Mouse (Mus musculus) limb, embryonic 14.5 days (tissue): ENCODE measurements around the gene Cyp17a1. TPM values are rescaled to one million over a fixed set of nuclear protein-coding genes. Genes with fewer than 3 reads are reported as not detected.

Experiments
- ATAC-seq: fragments of 200-750 bp; cut with Nextera tagmentation; 2 replicates; pipeline ENCODE4 v1.8.0; 2017; ENCODE audit warnings: low read depth, moderate number of reproducible peaks, moderate TSS enrichment; ENCODE audit not compliant: low FRiP score
- DNase-seq: peaks from one replicate; pipeline ENCODE4 v3.0.0-alpha.2; 2015; ENCODE audit warnings: low spot score
- H3K27ac ChIP-seq: fragments of 300-500 bp; sonication (generic); replicated peaks from 2 replicates; pipeline ENCODE4 v1.5.1; 2014; ENCODE audit warnings: low read depth, mild to moderate bottlenecking, low read length, moderate library complexity, mixed read lengths
- H3K27me3 ChIP-seq: fragments of 300-500 bp; sonication (generic); 2 replicates; pipeline ENCODE4 v1.6.1; 2014; ENCODE audit warnings: low read length, mixed read lengths; ENCODE audit not compliant: control insufficient read depth, insufficient read depth
- H3K36me3 ChIP-seq: fragments of 300-500 bp; sonication (generic); 2 replicates; pipeline ENCODE4 v1.6.1; 2014; ENCODE audit warnings: mild to moderate bottlenecking, low read length, moderate library complexity, mixed read lengths; ENCODE audit not compliant: control insufficient read depth, insufficient read depth
- H3K4me1 ChIP-seq: fragments of 300-500 bp; sonication (generic); 2 replicates; pipeline ENCODE4 v1.6.1; 2014; ENCODE audit warnings: antibody characterized with exemption, low read length, mixed read lengths; ENCODE audit not compliant: control insufficient read depth, insufficient read depth
- H3K4me2 ChIP-seq: fragments of 300-500 bp; sonication (generic); replicated peaks from 2 replicates; pipeline ENCODE4 v1.6.1; 2014; ENCODE audit warnings: low read depth, mild to moderate bottlenecking, low read length, moderate library complexity; ENCODE audit not compliant: severe bottlenecking
- H3K4me3 ChIP-seq: fragments of 300-500 bp; sonication (generic); replicated peaks from 2 replicates; pipeline ENCODE4 v1.5.1; 2014; ENCODE audit warnings: low read length
- H3K9ac ChIP-seq: fragments of 300-500 bp; sonication (generic); 2 replicates; pipeline ENCODE4 v1.6.1; 2014; ENCODE audit warnings: mild to moderate bottlenecking, low read depth, low read length, moderate library complexity; ENCODE audit not compliant: severe bottlenecking
- H3K9me3 ChIP-seq: fragments of 300-500 bp; sonication (generic); 2 replicates; pipeline ENCODE4 v1.6.1; 2016; ENCODE audit warnings: low read length; ENCODE audit not compliant: control insufficient read depth
- POLR2A ChIP-seq: fragments of 200-500 bp; IDR thresholded peaks from 2 replicates; pipeline ENCODE4 v1.8.0; 2012; ENCODE audit warnings: inconsistent platforms, mild to moderate bottlenecking, moderate library complexity, borderline replicate concordance; ENCODE audit not compliant: insufficient read depth, insufficient read length; ENCODE audit errors: extremely low read depth
- WGBS: fragments of 180-500 bp; shearing (Covaris S2); extraction: QIAGEN DNeasy Blood & Tissue Kit; methylation state at CpG from one replicate; pipeline ENCODE4 v1.1.7; 2014; 5-methylcytosine and 5-hydroxymethylcytosine counted together
- polyA plus RNA-seq, 2 experiments: library from polyadenylated mRNA; depleted of rRNA in 1 of 2; stranded (reverse) in 1 of 2; unstranded in 1 of 2; fragments of >200 nt; fragmentation: Nextera tagmentation in 1 of 2; extraction: Ambion mirVana in 1 of 2; gene quantifications; 2 replicates each; pipeline versions ENCODE4 v1.2.1 to v1.2.3; 2012 to 2014

Gene Cyp17a1
- polyA plus RNA-seq, 2 experiments: 0.20 to 0.23 TPM

DNA sequence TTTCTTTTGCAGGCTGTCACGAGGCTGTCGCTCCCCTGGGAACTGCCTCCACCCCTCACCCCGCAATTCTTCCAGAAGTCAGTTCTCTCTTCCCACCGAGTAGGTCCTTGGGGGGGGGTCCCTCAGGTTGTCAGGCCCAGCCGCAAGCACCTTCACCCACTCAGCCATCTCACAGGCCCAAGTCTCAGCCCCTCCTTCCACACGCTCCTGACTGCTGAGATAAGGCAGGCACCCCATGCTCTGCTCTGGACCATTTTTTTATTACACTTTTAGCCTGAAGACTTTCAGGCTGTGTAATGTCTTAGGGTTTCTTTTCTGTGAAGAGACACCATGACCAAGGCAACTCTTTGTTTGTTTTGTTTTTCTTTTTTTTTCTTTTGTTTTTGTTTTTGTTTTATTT is 35.4 kb downstream of the Cyp17a1 start:
- Histone ChIP-seq H3K9ac (no peak overlapping the region), H3K27me3 (no peaks in the 10 kb centered on the region), H3K9me3 (no peaks in the 10 kb centered on the region), H3K4me3 (no peak overlapping the region), H3K27ac (no peak overlapping the region), H3K4me2 (no peak overlapping the region), H3K36me3 (peaks cover 10% of the 10 kb centered on the region), H3K4me1 (peaks cover 35% of the 10 kb centered on the region)
- DNase-seq (no peak), ATAC-seq (no peak)
- 65% methylated on average over 6 of the region's 6 CpGs for WGBS
- no peak for TF ChIP-seq POLR2A

DNA sequence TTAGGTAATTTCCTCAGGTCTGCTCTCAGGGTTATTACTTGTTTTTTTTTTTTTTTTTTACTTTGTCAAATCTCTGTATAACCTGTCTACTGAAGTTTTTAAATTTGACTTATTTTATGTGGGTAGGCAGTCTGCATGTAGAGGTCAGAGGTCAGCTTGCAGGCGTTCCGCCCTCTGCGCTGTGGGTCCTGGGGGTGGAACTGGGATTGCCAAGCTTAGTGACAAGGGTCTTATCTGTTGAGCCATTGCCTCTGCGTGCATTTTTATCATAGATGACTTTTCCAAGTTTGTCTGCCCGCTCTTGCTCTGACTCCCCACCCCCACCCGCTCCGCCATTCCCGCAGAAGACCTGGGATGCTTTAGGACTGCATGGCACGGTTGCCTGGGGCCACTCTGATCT is 37.2 kb downstream of the Cyp17a1 start:
- H3K4me2 ChIP-seq: no peak overlapping the region
- TF ChIP-seq POLR2A: no peak
- peaks cover 10% of the 10 kb centered on the region for H3K36me3 ChIP-seq
- H3K9ac ChIP-seq: no peak overlapping the region
- H3K27ac ChIP-seq: no peak overlapping the region
- H3K27me3 ChIP-seq: no peaks in the 10 kb centered on the region
- no peak overlapping the region for H3K4me3 ChIP-seq
- peaks cover 16% of the 10 kb centered on the region for H3K4me1 ChIP-seq
- ATAC-seq (no peak), DNase-seq (no peak)
- no peaks in the 10 kb centered on the region for H3K9me3 ChIP-seq
- WGBS: 64% methylated on average over 9 of the region's 9 CpGs

DNA sequence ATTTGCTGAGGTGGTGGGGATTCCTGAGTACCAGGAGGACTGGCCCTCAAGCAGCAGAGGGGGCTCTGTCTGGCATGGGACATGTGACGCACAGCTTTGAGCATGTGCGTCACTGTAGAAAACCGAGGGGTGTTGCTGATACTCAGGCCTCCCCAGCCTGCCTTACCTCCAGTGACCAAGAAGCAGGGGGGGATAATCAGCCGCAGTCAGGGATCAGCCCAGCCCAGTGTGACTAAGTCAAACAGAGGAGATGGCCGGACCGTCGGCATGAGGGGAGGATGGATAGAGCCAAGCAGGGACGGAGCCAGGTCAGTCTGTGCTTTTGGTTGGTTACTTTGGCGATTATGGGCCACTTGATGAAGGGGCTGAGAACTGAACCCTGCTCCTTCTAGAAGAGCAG is 41.3 kb downstream of the Cyp17a1 start:
- 80% methylated on average over 9 of the region's 9 CpGs for WGBS
- H3K36me3 ChIP-seq: peaks cover 7% of the 10 kb centered on the region; the same call in 1 of the 2 replicates
- no peaks in the 10 kb centered on the region for H3K27me3 ChIP-seq
- H3K27ac ChIP-seq: no peak overlapping the region
- ATAC-seq (no peak), DNase-seq (no peak)
- H3K9ac ChIP-seq: no peak overlapping the region
- H3K4me1 ChIP-seq: no peaks in the 10 kb centered on the region; the same call in 1 of the 2 replicates
- no peaks in the 10 kb centered on the region for H3K9me3 ChIP-seq
- no peak overlapping the region for H3K4me2 ChIP-seq
- TF ChIP-seq POLR2A: no peak
- H3K4me3 ChIP-seq: no peak overlapping the region

DNA sequence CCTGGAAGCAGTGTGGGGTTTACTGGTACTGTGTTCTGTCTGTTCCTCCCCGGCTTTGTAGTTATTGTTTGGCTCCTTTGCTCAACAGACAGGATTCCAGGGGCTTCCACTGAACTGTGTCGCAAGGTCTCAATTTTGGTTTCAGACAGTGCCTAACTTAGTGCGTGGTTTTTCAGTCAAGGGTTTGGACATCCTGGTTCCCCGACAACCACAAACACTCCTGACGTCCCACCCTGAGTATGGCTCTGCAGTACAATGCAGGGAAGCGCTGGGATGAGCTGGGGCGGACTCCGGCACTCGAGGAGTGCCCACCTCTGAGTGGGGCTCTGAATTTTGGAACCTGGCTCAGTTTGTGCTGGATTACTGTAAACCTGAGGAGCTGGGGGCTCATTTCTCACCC is 43.2 kb downstream of the Cyp17a1 start:
- WGBS: 85% methylated on average over 9 of the region's 9 CpGs
- TF ChIP-seq POLR2A: no peak
- no peaks in the 10 kb centered on the region for H3K9me3 ChIP-seq
- peaks cover 11% of the 10 kb centered on the region; the same call in 1 of the 2 replicates for H3K36me3 ChIP-seq
- ATAC-seq (no peak), DNase-seq (no peak)
- H3K27ac ChIP-seq: no peak overlapping the region
- H3K4me1 ChIP-seq: no peaks in the 10 kb centered on the region
- H3K9ac ChIP-seq: no peak overlapping the region
- no peak overlapping the region for H3K4me3 ChIP-seq
- H3K4me2 ChIP-seq: no peak overlapping the region
- H3K27me3 ChIP-seq: no peaks in the 10 kb centered on the region

DNA sequence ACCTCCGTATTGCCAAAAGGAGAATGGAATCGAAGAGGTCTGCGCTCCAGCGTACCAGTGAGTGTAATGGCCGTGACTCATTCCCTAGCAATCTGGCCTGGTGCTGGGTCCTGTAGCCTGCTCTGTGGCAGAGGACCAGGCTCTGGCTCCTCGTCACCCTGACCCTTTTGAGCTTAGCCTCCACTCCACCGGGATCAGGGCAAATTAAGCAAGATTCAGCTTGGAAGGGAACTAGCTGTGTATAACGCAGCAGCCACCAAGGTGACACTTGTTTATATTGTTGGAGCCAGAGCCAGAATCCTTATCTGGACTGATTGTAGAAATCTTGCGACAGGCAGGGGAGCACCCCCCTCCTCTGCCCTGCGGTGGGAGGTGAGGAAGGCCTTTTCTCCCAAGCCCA is 44.6 kb downstream of the Cyp17a1 start:
- H3K4me3 ChIP-seq: no peak overlapping the region
- no peak overlapping the region for H3K4me2 ChIP-seq
- no peak for ATAC-seq
- WGBS: 76% methylated on average over 10 of the region's 10 CpGs
- H3K27ac ChIP-seq: no peak overlapping the region
- H3K9ac ChIP-seq: no peak overlapping the region
- DNase-seq: no peak
- H3K27me3 ChIP-seq: no peaks in the 10 kb centered on the region
- H3K4me1 ChIP-seq: peaks cover 11% of the 10 kb centered on the region
- TF ChIP-seq POLR2A: no peak
- H3K9me3 ChIP-seq: no peaks in the 10 kb centered on the region
- peaks cover 8% of the 10 kb centered on the region; the same call in 1 of the 2 replicates for H3K36me3 ChIP-seq

DNA sequence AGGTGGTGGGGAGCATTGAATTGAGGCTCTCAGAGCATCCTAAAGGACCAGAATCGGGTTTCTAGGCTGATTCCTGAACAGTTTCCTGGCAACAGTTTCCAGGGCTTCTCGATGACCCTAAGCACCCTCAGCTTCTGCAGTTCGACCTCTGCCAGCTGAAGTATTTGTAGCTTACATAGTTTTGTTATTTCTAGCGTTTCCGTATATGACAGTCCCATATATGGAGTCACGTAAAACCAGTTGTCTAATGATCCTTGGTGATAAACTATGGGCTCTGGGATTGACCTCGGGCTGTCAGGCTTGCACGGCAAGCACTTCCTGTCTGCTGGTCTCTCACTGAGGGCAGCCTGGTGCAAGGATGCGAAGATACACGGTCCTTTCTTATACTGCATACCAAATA is 47.5 kb downstream of the Cyp17a1 start:
- Histone ChIP-seq H3K27me3 (no peaks in the 10 kb centered on the region), H3K36me3 (peaks cover 8% of the 10 kb centered on the region; the same call in 1 of the 2 replicates), H3K9me3 (no peaks in the 10 kb centered on the region), H3K4me3 (no peak overlapping the region), H3K27ac (no peak overlapping the region), H3K4me1 (peaks cover 36% of the 10 kb centered on the region), H3K9ac (no peak overlapping the region), H3K4me2 (no peak overlapping the region)
- WGBS: 67% methylated on average over 10 of the region's 10 CpGs
- ATAC-seq (no peak), DNase-seq (no peak)
- no peak for TF ChIP-seq POLR2A
